Mouse (Mus musculus) T-cell, adult 2 months (primary cell): ENCODE measurements around the gene Kcnj6.
A peak's percentile ranks its signal among the peaks of the same experiment; 100 is the strongest.
"Not testable (repeated sequence)": the region's sequence is repeated elsewhere in the genome, so short reads cannot be mapped to it uniquely, and the experiment has no call there.

ENCODE experiments used
- DNase-seq: peaks from one replicate; pipeline ENCODE4 v3.0.0; 2022; ENCODE audit warnings: low spot score

Kcnj6 gene

GRCm38 (mm10) chr16:94850393-94850792 lies 147.1 kb downstream of the Kcnj6 start:
- DNase-seq, result no peak

- DNase-seq, result no peak
These were observed 151.5 kb downstream of the Kcnj6 start for GRCm38 (mm10) chr16:94845996-94846395.

- DNase-seq, result no peak
These were observed 152.7 kb downstream of the Kcnj6 start for GRCm38 (mm10) chr16:94844769-94845168.

- DNase-seq, result no peak
These were observed 158.1 kb downstream of the Kcnj6 start for GRCm38 (mm10) chr16:94839398-94839797.

GRCm38 (mm10) chr16:94837881-94838280 lies 159.6 kb downstream of the Kcnj6 start:
- no peak for DNase-seq

GRCm38 (mm10) chr16:94834502-94834901 lies 163.0 kb downstream of the Kcnj6 start:
- DNase-seq, result no peak

- no peak for DNase-seq
These were observed 169.3 kb downstream of the Kcnj6 start for GRCm38 (mm10) chr16:94828166-94828565.

GRCm38 (mm10) chr16:94827092-94827585 lies 170.4 kb downstream of the Kcnj6 start:
- DNase-seq, result no peak

- no peak for DNase-seq
These were observed 172.2 kb downstream of the Kcnj6 start for GRCm38 (mm10) chr16:94825274-94825673.

GRCm38 (mm10) chr16:94822611-94823010 lies 174.9 kb downstream of the Kcnj6 start:
- no peak for DNase-seq

- DNase-seq, result no peak
These were observed 175.9 kb downstream of the Kcnj6 start for GRCm38 (mm10) chr16:94821610-94822009.

- DNase-seq, result peak; percentile 27
These were observed 181.1 kb downstream of the Kcnj6 start for GRCm38 (mm10) chr16:94816391-94816790.

GRCm38 (mm10) chr16:94815891-94816290 lies 181.6 kb downstream of the Kcnj6 start:
- no peak for DNase-seq

GRCm38 (mm10) chr16:94809286-94809685 lies 188.2 kb downstream of the Kcnj6 start:
- not testable (repeated sequence) for DNase-seq

- no peak for DNase-seq
These were observed 199.3 kb downstream of the Kcnj6 start for GRCm38 (mm10) chr16:94798241-94798640.

GRCm38 (mm10) chr16:94797366-94797765 lies 200.1 kb downstream of the Kcnj6 start:
- no peak for DNase-seq

GRCm38 (mm10) chr16:94793041-94793440 lies 204.5 kb downstream of the Kcnj6 start:
- no peak for DNase-seq

GRCm38 (mm10) chr16:94789958-94790357 lies 207.5 kb downstream of the Kcnj6 start:
- DNase-seq, result peak; percentile 5

GRCm38 (mm10) chr16:94788716-94789115 lies 208.8 kb downstream of the Kcnj6 start:
- no peak for DNase-seq

- no peak for DNase-seq
These were observed 209.3 kb downstream of the Kcnj6 start for GRCm38 (mm10) chr16:94788165-94788564.

- DNase-seq, result no peak
These were observed 211.6 kb downstream of the Kcnj6 start for GRCm38 (mm10) chr16:94785873-94786272.

GRCm38 (mm10) chr16:94783696-94784095 lies 213.8 kb downstream of the Kcnj6 start:
- DNase-seq, result no peak

- no peak for DNase-seq
These were observed 215.2 kb downstream of the Kcnj6 start for GRCm38 (mm10) chr16:94782110-94782946.

GRCm38 (mm10) chr16:94773928-94774327 lies 223.6 kb downstream of the Kcnj6 start:
- DNase-seq, result no peak
